Mouse (Mus musculus): ENCODE data around the gene Tmem176a. TPM values are rescaled to one million over a fixed set of nuclear protein-coding genes. Genes with fewer than 3 reads are reported as not detected.

Gene Tmem176a
- 6.0 and 6.9 TPM in 2 replicates for total RNA-seq (2023)

DNA sequence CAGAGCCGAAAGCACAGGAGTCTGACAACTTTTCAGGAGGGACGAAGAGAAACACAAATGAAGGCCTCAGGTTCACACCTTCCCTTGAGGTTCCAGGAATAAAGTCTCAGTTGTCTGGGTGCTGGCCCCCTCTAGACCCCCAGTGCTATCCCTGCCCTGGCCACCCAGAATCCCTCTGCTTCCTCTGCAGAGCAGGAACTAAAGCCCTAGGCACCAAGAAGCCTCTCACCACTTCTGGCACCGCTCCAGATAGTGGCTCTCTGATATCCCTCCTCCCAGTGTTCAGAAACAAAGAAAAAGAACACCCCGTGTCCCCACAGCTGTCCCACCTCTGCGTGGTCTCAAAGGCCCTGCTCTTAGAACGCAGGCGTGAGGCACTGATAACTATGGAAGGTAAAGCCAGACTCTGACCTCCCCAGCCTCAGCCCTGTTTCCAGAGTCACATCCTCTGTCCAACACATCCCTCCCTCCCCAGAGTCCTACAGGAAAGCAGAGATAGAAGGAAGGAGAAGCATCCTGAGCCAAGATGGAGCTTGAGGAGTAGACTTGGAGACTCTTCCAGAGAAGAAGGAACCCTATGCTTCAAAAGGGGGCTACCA is at the start of gene Tmem176a:
TSS of gene Tmem176a (plus strand) at position 549 of the 599 bp plus-strand sequence.

DNA sequence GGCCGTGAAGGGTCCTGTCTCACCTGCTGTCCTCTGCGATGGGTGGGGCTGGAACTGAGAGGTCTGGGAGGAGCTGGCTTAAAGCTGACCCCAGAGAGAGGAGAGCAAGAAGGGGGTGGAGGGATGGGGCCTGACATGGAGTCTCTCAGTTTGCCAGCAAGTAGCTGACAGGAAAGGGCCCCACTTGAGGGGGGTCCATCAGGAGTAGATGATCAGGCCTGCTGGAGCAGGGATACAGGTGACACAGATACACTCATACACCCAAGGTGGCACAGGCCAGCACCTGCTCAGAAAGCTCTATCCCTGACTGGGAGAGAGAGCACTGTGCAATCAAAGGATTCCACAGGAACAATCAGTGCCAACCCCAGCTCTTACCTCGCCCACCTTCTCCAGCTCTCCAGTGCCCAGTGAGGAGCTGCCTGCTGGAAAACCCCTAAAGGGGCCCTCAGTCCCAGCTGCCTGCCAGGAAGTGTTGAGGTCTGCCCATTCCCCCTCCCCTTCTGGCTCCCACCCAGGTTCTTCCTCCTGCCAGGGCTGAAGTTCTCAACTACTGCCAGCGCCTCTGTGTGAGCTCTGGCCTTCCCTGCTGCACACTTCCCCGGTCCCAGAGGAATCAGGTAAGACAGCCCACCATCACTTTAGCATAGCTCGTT is 380 bp downstream of the Tmem176a start, which contains the start of gene Tmem176b:
TSS of gene Tmem176b (minus strand) at position 524 of the 653 bp plus-strand sequence.

DNA sequence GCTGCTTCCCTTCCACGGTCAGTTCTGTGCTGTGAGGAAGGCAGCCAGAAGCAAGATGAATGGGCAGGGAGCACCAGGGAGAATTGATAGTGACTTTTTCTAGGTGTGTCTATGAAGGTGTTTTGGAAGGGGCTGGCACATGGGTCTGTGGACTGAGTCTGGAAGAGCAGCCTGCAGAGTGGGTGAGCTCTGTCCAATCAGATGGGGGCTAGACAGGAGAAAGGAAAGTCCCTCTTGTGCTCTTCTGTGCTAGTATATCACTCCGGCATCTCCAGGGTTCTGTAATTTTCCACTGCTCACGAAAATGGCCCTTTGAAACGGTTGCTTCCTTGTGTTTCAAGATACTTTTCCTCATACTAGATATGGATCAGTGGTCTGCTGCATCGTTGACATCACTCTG is 31.9 kb downstream of the Tmem176a start, which contains the start of gene Aoc1:
TSS of gene Aoc1 (plus strand) at position 301 of the 400 bp plus-strand sequence.

Other genes starting within 250 kb of the Tmem176a start
- gene Repin1, start 247.0 kb upstream of the Tmem176a start, total RNA-seq (2023), result 2.2 and 2.9 TPM in 2 replicates
- 2.2 TPM in 1 of 2 replicates, not detected in the other for gene Gm44965, start 247.0 kb upstream of the Tmem176a start, total RNA-seq (2023)
- gene Zfp775, start 238.9 kb upstream of the Tmem176a start, total RNA-seq (2023), result 0.32 and 0.57 TPM in 2 replicates
- not detected in 2 replicates for gene AI854703, start 214.2 kb upstream of the Tmem176a start, total RNA-seq (2023)
- 0.11 and 0.38 TPM in 2 replicates for gene Gimap8, start 193.7 kb upstream of the Tmem176a start, total RNA-seq (2023)
- 2.1 and 3.1 TPM in 2 replicates for gene Gimap9, start 164.8 kb upstream of the Tmem176a start, total RNA-seq (2023)
- 0.29 TPM in 1 of 2 replicates, not detected in the other for gene Gimap4, start 156.4 kb upstream of the Tmem176a start, total RNA-seq (2023)
- 3.2 and 3.3 TPM in 2 replicates for gene Gimap6, start 132.7 kb upstream of the Tmem176a start, total RNA-seq (2023)
- not detected in 2 replicates for gene Gm28053, start 122.3 kb upstream of the Tmem176a start, total RNA-seq (2023)
- gene Gimap7, start 122.3 kb upstream of the Tmem176a start, total RNA-seq (2023), result not detected in 2 replicates
- 0.32 TPM in 1 of 2 replicates, not detected in the other for gene Gimap1, start 101.9 kb upstream of the Tmem176a start, total RNA-seq (2023)
- 0.57 TPM in 1 of 2 replicates, not detected in the other for gene Gimap5, start 94.7 kb upstream of the Tmem176a start, total RNA-seq (2023)
- gene Gimap3, start 70.1 kb upstream of the Tmem176a start, total RNA-seq (2023), result 0.20 and 0.22 TPM in 2 replicates
- 11.2 and 12.8 TPM in 2 replicates for gene Tmem176b, start 577 bp downstream of the Tmem176a start, total RNA-seq (2023)
- 0.60 TPM in 1 of 2 replicates, not detected in the other for gene Aoc1, start 32.0 kb downstream of the Tmem176a start, total RNA-seq (2023)
- not detected in 2 replicates for gene 1600015I10Rik, start 89.0 kb downstream of the Tmem176a start, total RNA-seq (2023)
- not detected in 2 replicates for gene Doxl2, start 134.0 kb downstream of the Tmem176a start, total RNA-seq (2023)
- gene Svs1, start 145.9 kb downstream of the Tmem176a start, total RNA-seq (2023), result not detected in 2 replicates
- gene Gpnmb, start 195.6 kb downstream of the Tmem176a start, total RNA-seq (2023), result 3.1 and 4.9 TPM in 2 replicates
- 21.4 and 38.6 TPM in 2 replicates for gene Malsu1, start 232.9 kb downstream of the Tmem176a start, total RNA-seq (2023)

Data from neutrophil, adult 65 days (primary cell).